Mouse (Mus musculus) spleen, adult 2 months (tissue): ENCODE data around the gene Abr.

Source experiments
- CTCF ChIP-seq: fragments of 200-500 bp; IDR thresholded peaks from 2 replicates; pipeline ENCODE4 v1.5.1; 2011; ENCODE audit warnings: mild to moderate bottlenecking, inconsistent platforms; ENCODE audit not compliant: insufficient read depth, insufficient read length, insufficient replicate concordance; ENCODE audit errors: extremely low read depth
- POLR2A ChIP-seq: fragments of 200-500 bp; IDR thresholded peaks from 2 replicates; pipeline ENCODE4 v1.6.1; 2011; ENCODE audit warnings: low read depth, low read length, inconsistent platforms

DNA sequence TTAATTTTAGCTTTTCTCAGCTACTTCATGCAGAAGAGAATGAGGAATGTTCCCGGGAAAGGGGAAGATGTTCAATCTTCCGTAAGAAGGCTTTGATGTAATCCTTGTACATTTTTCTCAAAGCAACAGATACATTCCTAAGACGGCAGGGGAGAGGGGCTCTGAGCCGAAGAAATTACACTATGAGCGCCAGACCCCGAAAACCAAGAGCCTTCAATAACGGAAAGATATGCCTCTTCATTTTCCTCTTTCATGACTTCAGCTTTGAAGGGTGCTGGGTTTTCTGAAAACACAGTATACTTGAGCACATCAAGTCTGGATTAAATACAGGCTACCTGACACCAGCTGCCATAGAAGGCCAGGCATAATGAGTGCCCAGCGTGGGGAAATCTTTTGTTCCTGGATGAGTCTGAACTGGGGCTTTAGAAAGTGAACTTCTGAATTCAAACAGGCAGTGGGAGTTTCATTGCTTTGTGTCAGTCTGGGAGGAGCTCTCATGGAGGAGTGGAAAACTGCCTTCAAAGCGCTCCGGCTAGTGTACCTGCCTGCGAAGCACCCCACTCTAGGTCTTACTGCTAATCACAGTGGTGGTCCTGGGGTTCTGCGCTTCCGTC lies 239.3 kb downstream of the Abr start:
- TF ChIP-seq CTCF (no peak), POLR2A (no peak)
